9 mouse cellular contexts compared by ENCODE assay signal in genomic region chr17:23748631-23749391, GRCm38 (mm10). TPM values are rescaled to one million over a fixed set of nuclear protein-coding genes. Genes with fewer than 3 reads are reported as not detected.
DNase-seq lines count a peak whose midpoint lies in the region; ATAC-seq lines count a peak whose summit lies in the region.
"Had no signal": no experiment of that assay in that cellular context is flagged by ENCODE, and none has a peak within 500 bp of the region (broad histone marks: within the 10 kb centered on the region; RNA-seq: fewer than 3 reads in every experiment).

No protein-coding gene starts in this region.

- H3K4me3 ChIP-seq in embryonic facial prominence, embryonic 13.5 days: 0 out of 2 replicates have a peak overlapping the region, but pooled peaks have one; percentile 8

- no peak for ATAC-seq in embryonic facial prominence, embryonic 13.5 days (ENCODE audit: insufficient number of reproducible peaks, insufficient read depth, low FRiP score, low TSS enrichment, low read depth)

- 33% methylated on average over 10 of the region's 10 CpGs for WGBS in embryonic facial prominence, embryonic 13.5 days

- H3K27me3 ChIP-seq in embryonic facial prominence, embryonic 13.5 days: peaks cover 44% of the 10 kb centered on the region
- H3K27me3 ChIP-seq in splenic B cell, adult 2 months (ENCODE audit: control insufficient read depth, insufficient read depth, low read length, poor library complexity, severe bottlenecking): no peaks in the 10 kb centered on the region

- no peaks in the 10 kb centered on the region for H3K9me3 ChIP-seq in embryonic facial prominence, embryonic 13.5 days

- H3K27ac ChIP-seq in embryonic facial prominence, embryonic 13.5 days: no peak overlapping the region

- H3K4me1 ChIP-seq in embryonic facial prominence, embryonic 13.5 days: peaks cover 22% of the 10 kb centered on the region

- peak overlapping the region; percentile 37 for H3K4me2 ChIP-seq in embryonic facial prominence, embryonic 13.5 days

- H3K9ac ChIP-seq in embryonic facial prominence, embryonic 13.5 days: no peak overlapping the region

- intact Hi-C loops in heart, postnatal 36 days (cut with DNase I): loop anchor here (1.0 to 5.0 kb wide), 4 partner anchors 78 to 212 kb away; partner anchors contain the start of gene Elob

- DNase-seq in ovary, postnatal 36 days (ENCODE audit: low spot score): peak; percentile 29
- DNase-seq in ovary, adult 18-20 months (ENCODE audit: low spot score): no peak
- DNase-seq in adrenal gland, postnatal 14 days: peak; percentile 86
- DNase-seq in heart, postnatal 36 days: peak; percentile 73 to 80
- DNase-seq in layer of hippocampus, postnatal 10 days (ENCODE audit: low spot score in 2 of 2): peak; percentile 65 to 71
- DNase-seq in lung, postnatal 4 days: peak; percentile 72 to 82
- peak; percentile 79 for DNase-seq in splenic B cell, adult 2 months (ENCODE audit: low read depth, low spot score)

- peaks cover 30% of the 10 kb centered on the region for H3K36me3 ChIP-seq in embryonic facial prominence, embryonic 13.5 days
- H3K36me3 ChIP-seq in splenic B cell, adult 2 months (ENCODE audit: control insufficient read depth, insufficient read depth, low read length, poor library complexity, severe bottlenecking): no peaks in the 10 kb centered on the region

RNA-seq across cellular contexts. Expression of gene Kremen2, which starts 3.2 kb away (rescaled TPM):
- total RNA-seq in adrenal gland, postnatal 14 days (2021): not detected in 2 replicates
- 31.7 and 42.3 TPM in 2 replicates for polyA plus RNA-seq in embryonic facial prominence, embryonic 13.5 days (2015; fragmentation: Nextera tagmentation; extraction: Ambion mirVana)
- not detected for total RNA-seq in heart, postnatal 36 days (2021)
- under 1 TPM; 0.20 to 0.27 TPM for total RNA-seq in layer of hippocampus, postnatal 10 days (2021)
- total RNA-seq: gastrocnemius, adult 8-10 months had no signal

RNA-seq across cellular contexts. Expression of gene Paqr4, which starts 8.1 kb away (rescaled TPM):
- 11.3 and 14.3 TPM in 2 replicates for total RNA-seq in adrenal gland, postnatal 14 days (2021)
- polyA plus RNA-seq in embryonic facial prominence, embryonic 13.5 days (2015; fragmentation: Nextera tagmentation; extraction: Ambion mirVana): 12.4 and 12.5 TPM in 2 replicates
- total RNA-seq in heart, postnatal 36 days (2021): 10 to 100 TPM; 20.0 to 28.5 TPM
- 10 to 100 TPM; 51.8 to 53.1 TPM for total RNA-seq in layer of hippocampus, postnatal 10 days (2021)

RNA-seq across cellular contexts. Expression of gene Flywch1, which starts 22.6 kb away (rescaled TPM):
- 44.4 and 46.4 TPM in 2 replicates for total RNA-seq in adrenal gland, postnatal 14 days (2021)
- 90.2 and 95.6 TPM in 2 replicates for polyA plus RNA-seq in embryonic facial prominence, embryonic 13.5 days (2015; fragmentation: Nextera tagmentation; extraction: Ambion mirVana)
- 10 to 100 TPM; 31.8 to 33.3 TPM for total RNA-seq in heart, postnatal 36 days (2021)
- total RNA-seq in layer of hippocampus, postnatal 10 days (2021): 100 to 1,000 TPM; 121 to 123 TPM

RNA-seq across cellular contexts. Expression of gene Pkmyt1, which starts 22.7 kb away (rescaled TPM):
- 9.7 and 11.3 TPM in 2 replicates for total RNA-seq in adrenal gland, postnatal 14 days (2021)
- 49.3 and 56.2 TPM in 2 replicates for polyA plus RNA-seq in embryonic facial prominence, embryonic 13.5 days (2015; fragmentation: Nextera tagmentation; extraction: Ambion mirVana)
- total RNA-seq in heart, postnatal 36 days (2021): 1 to 10 TPM; 1.2 to 1.6 TPM
- 1 to 10 TPM; 6.7 to 8.3 TPM for total RNA-seq in layer of hippocampus, postnatal 10 days (2021)

RNA-seq across cellular contexts. Expression of gene 1520401A03Rik, which starts 26.2 kb away (rescaled TPM):
- total RNA-seq in adrenal gland, postnatal 14 days (2021): 1.9 and 3.8 TPM in 2 replicates
- polyA plus RNA-seq in embryonic facial prominence, embryonic 13.5 days (2015; fragmentation: Nextera tagmentation; extraction: Ambion mirVana): 0.25 and 0.32 TPM in 2 replicates
- total RNA-seq in heart, postnatal 36 days (2021): not detected
- total RNA-seq in layer of hippocampus, postnatal 10 days (2021): under 1 TPM; 0.13 to 0.62 TPM
- total RNA-seq: gastrocnemius, adult 8-10 months had no signal
